Mouse (Mus musculus) right cerebral cortex, adult 2 months (tissue): Measurements from ENCODE around the gene Polrmt.

ENCODE experiments used
- DNase-seq, 2 experiments: peaks; one replicate each; pipeline ENCODE4 v3.0.0; 2021 to 2022; ENCODE audit warnings: low spot score in 2 of 2

The Polrmt gene

GRCm38 (mm10) chr10:79688720-79689119 is 57.7 kb downstream of the Polrmt start, which contains the start of gene Gzmm:
Gene Gzmm (plus strand): TSS chr10:79689020.
- no peak for DNase-seq

- DNase-seq: no peak
Measured at GRCm38 (mm10) chr10:79687513-79687912, 58.9 kb downstream of the Polrmt start.

- DNase-seq: no peak
Measured at GRCm38 (mm10) chr10:79686691-79687090, 59.7 kb downstream of the Polrmt start.

- DNase-seq: no peak
Measured at GRCm38 (mm10) chr10:79686219-79686618, 60.2 kb downstream of the Polrmt start.
